Mouse (Mus musculus): ENCODE results near the gene March2.
A peak's percentile ranks its signal among the peaks of the same experiment; 100 is the strongest.

The March2 gene

GRCm38 (mm10) chr17:33685249-33685653 is 33.2 kb downstream of the March2 start:
- Histone ChIP-seq H3K36me3 (ENCODE audit: control insufficient read depth, insufficient read depth, low read length, poor library complexity, severe bottlenecking) (no peaks in the 10 kb centered on the region), H3K27me3 (ENCODE audit: control insufficient read depth, insufficient read depth, low read length, poor library complexity, severe bottlenecking) (no peaks in the 10 kb centered on the region)
- DNase-seq (ENCODE audit: low read depth, low spot score): peak; percentile 99

GRCm38 (mm10) chr17:33684671-33685231 is 33.7 kb downstream of the March2 start:
- no peaks in the 10 kb centered on the region for H3K27me3 ChIP-seq (ENCODE audit: control insufficient read depth, insufficient read depth, low read length, poor library complexity, severe bottlenecking)
- DNase-seq (ENCODE audit: low read depth, low spot score): peak; percentile 80
- no peaks in the 10 kb centered on the region for H3K36me3 ChIP-seq (ENCODE audit: control insufficient read depth, insufficient read depth, low read length, poor library complexity, severe bottlenecking)

GRCm38 (mm10) chr17:33681767-33682166 is 36.7 kb downstream of the March2 start:
- no peak for DNase-seq (ENCODE audit: low read depth, low spot score)
- H3K36me3 ChIP-seq (ENCODE audit: control insufficient read depth, insufficient read depth, low read length, poor library complexity, severe bottlenecking): no peaks in the 10 kb centered on the region; the same call in 1 of the 2 replicates

GRCm38 (mm10) chr17:33678771-33679170 is 39.7 kb downstream of the March2 start:
- DNase-seq (ENCODE audit: low read depth, low spot score): peak; percentile 32
- Histone ChIP-seq H3K27me3 (ENCODE audit: control insufficient read depth, insufficient read depth, low read length, poor library complexity, severe bottlenecking) (no peaks in the 10 kb centered on the region), H3K36me3 (ENCODE audit: control insufficient read depth, insufficient read depth, low read length, poor library complexity, severe bottlenecking) (no peaks in the 10 kb centered on the region; the same call in 1 of the 2 replicates)

More at GRCm38 (mm10) chr17:33681767-33682166, 36.7 kb downstream of the March2 start:
- H3K27me3 ChIP-seq (ENCODE audit: control insufficient read depth, insufficient read depth, low read length, poor library complexity, severe bottlenecking): no peaks in the 10 kb centered on the region

- DNase-seq (ENCODE audit: low read depth, low spot score): no peak
- peaks cover 1% of the 10 kb centered on the region for H3K36me3 ChIP-seq (ENCODE audit: control insufficient read depth, insufficient read depth, low read length, poor library complexity, severe bottlenecking)
These were observed 42.4 kb downstream of the March2 start for GRCm38 (mm10) chr17:33676086-33676485.

GRCm38 (mm10) chr17:33675452-33675851 is 43.0 kb downstream of the March2 start:
- H3K27me3 ChIP-seq (ENCODE audit: control insufficient read depth, insufficient read depth, low read length, poor library complexity, severe bottlenecking): no peaks in the 10 kb centered on the region
- no peak for DNase-seq (ENCODE audit: low read depth, low spot score)
- peaks cover 2% of the 10 kb centered on the region for H3K36me3 ChIP-seq (ENCODE audit: control insufficient read depth, insufficient read depth, low read length, poor library complexity, severe bottlenecking)

More at GRCm38 (mm10) chr17:33676086-33676485, 42.4 kb downstream of the March2 start:
- no peaks in the 10 kb centered on the region for H3K27me3 ChIP-seq (ENCODE audit: control insufficient read depth, insufficient read depth, low read length, poor library complexity, severe bottlenecking)

GRCm38 (mm10) chr17:33673837-33674236 is 44.6 kb downstream of the March2 start:
- Histone ChIP-seq H3K36me3 (ENCODE audit: control insufficient read depth, insufficient read depth, low read length, poor library complexity, severe bottlenecking) (peaks cover 2% of the 10 kb centered on the region), H3K27me3 (ENCODE audit: control insufficient read depth, insufficient read depth, low read length, poor library complexity, severe bottlenecking) (no peaks in the 10 kb centered on the region)
- DNase-seq (ENCODE audit: low read depth, low spot score): no peak

GRCm38 (mm10) chr17:33669681-33670080 is 48.8 kb downstream of the March2 start:
- H3K36me3 ChIP-seq (ENCODE audit: control insufficient read depth, insufficient read depth, low read length, poor library complexity, severe bottlenecking): peaks cover 11% of the 10 kb centered on the region
- DNase-seq (ENCODE audit: low read depth, low spot score): no peak
- no peaks in the 10 kb centered on the region for H3K27me3 ChIP-seq (ENCODE audit: control insufficient read depth, insufficient read depth, low read length, poor library complexity, severe bottlenecking)

- no peak for DNase-seq (ENCODE audit: low read depth, low spot score)
- Histone ChIP-seq H3K36me3 (ENCODE audit: control insufficient read depth, insufficient read depth, low read length, poor library complexity, severe bottlenecking) (peaks cover 19% of the 10 kb centered on the region), H3K27me3 (ENCODE audit: control insufficient read depth, insufficient read depth, low read length, poor library complexity, severe bottlenecking) (no peaks in the 10 kb centered on the region)
These were observed 51.7 kb downstream of the March2 start for GRCm38 (mm10) chr17:33666813-33667212.

GRCm38 (mm10) chr17:33649781-33650475 is 68.5 kb downstream of the March2 start:
- DNase-seq (ENCODE audit: low read depth, low spot score): no peak
- H3K27me3 ChIP-seq (ENCODE audit: control insufficient read depth, insufficient read depth, low read length, poor library complexity, severe bottlenecking): no peaks in the 10 kb centered on the region
- H3K36me3 ChIP-seq (ENCODE audit: control insufficient read depth, insufficient read depth, low read length, poor library complexity, severe bottlenecking): peaks cover 25% of the 10 kb centered on the region

GRCm38 (mm10) chr17:33645073-33645472 is 73.4 kb downstream of the March2 start:
- Histone ChIP-seq H3K36me3 (ENCODE audit: control insufficient read depth, insufficient read depth, low read length, poor library complexity, severe bottlenecking) (peaks cover 8% of the 10 kb centered on the region), H3K27me3 (ENCODE audit: control insufficient read depth, insufficient read depth, low read length, poor library complexity, severe bottlenecking) (no peaks in the 10 kb centered on the region)
- no peak for DNase-seq (ENCODE audit: low read depth, low spot score)

GRCm38 (mm10) chr17:33644068-33644467 is 74.4 kb downstream of the March2 start:
- no peak for DNase-seq (ENCODE audit: low read depth, low spot score)
- H3K27me3 ChIP-seq (ENCODE audit: control insufficient read depth, insufficient read depth, low read length, poor library complexity, severe bottlenecking): no peaks in the 10 kb centered on the region

GRCm38 (mm10) chr17:33639743-33640142 is 78.7 kb downstream of the March2 start:
- no peak for DNase-seq (ENCODE audit: low read depth, low spot score)
- H3K36me3 ChIP-seq (ENCODE audit: control insufficient read depth, insufficient read depth, low read length, poor library complexity, severe bottlenecking): no peaks in the 10 kb centered on the region
- H3K27me3 ChIP-seq (ENCODE audit: control insufficient read depth, insufficient read depth, low read length, poor library complexity, severe bottlenecking): no peaks in the 10 kb centered on the region

More at GRCm38 (mm10) chr17:33644068-33644467, 74.4 kb downstream of the March2 start:
- H3K36me3 ChIP-seq (ENCODE audit: control insufficient read depth, insufficient read depth, low read length, poor library complexity, severe bottlenecking): peaks cover 8% of the 10 kb centered on the region

GRCm38 (mm10) chr17:33637516-33638276 is 80.8 kb downstream of the March2 start, which contains the start of gene Pram1:
Gene Pram1, plus strand, starts transcription at chr17:33638056.
- H3K27me3 ChIP-seq (ENCODE audit: control insufficient read depth, insufficient read depth, low read length, poor library complexity, severe bottlenecking): no peaks in the 10 kb centered on the region
- no peak for DNase-seq (ENCODE audit: low read depth, low spot score)
- H3K36me3 ChIP-seq (ENCODE audit: control insufficient read depth, insufficient read depth, low read length, poor library complexity, severe bottlenecking): no peaks in the 10 kb centered on the region

GRCm38 (mm10) chr17:33637038-33637437 is 81.4 kb downstream of the March2 start:
- Histone ChIP-seq H3K36me3 (ENCODE audit: control insufficient read depth, insufficient read depth, low read length, poor library complexity, severe bottlenecking) (no peaks in the 10 kb centered on the region), H3K27me3 (ENCODE audit: control insufficient read depth, insufficient read depth, low read length, poor library complexity, severe bottlenecking) (no peaks in the 10 kb centered on the region)
- DNase-seq (ENCODE audit: low read depth, low spot score): no peak

All from splenic B cell, adult 2 months (primary cell).